Mouse (Mus musculus): ENCODE results near the gene Tspan18. TPM values are rescaled to one million over a fixed set of nuclear protein-coding genes. Genes with fewer than 3 reads are reported as not detected.

Gene Tspan18
- total RNA-seq, 2 experiments from 2014 or later, result 39.1 to 40.2 TPM

DNA sequence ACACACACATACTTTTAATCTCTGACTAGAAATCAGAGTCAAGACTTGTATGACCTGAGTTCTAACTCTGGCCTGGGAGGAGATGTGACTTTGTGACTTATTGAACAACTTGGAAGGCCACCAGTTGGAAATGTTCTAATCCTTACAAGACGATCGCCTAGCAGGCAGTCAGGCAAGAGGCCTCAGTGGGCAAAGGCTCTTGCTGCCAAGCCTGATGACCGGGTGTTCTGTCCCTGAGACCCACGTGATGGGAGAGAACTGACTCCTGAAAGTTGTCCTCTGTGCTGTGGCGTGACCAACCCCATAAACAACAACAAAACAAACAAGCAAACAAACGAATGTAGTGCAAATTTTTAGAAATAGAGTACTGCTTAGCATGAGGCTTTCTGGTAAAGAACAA, 52.8 kb downstream of the Tspan18 start:
- H3K4me3 ChIP-seq, result no peak overlapping the region
- TF ChIP-seq CTCF (conservative IDR thresholded peaks at IDR 0.05), result no peak
- no peak overlapping the region for H3K27ac ChIP-seq
- no peak for DNase-seq (ENCODE audit: low spot score in 2 of 2)

DNA sequence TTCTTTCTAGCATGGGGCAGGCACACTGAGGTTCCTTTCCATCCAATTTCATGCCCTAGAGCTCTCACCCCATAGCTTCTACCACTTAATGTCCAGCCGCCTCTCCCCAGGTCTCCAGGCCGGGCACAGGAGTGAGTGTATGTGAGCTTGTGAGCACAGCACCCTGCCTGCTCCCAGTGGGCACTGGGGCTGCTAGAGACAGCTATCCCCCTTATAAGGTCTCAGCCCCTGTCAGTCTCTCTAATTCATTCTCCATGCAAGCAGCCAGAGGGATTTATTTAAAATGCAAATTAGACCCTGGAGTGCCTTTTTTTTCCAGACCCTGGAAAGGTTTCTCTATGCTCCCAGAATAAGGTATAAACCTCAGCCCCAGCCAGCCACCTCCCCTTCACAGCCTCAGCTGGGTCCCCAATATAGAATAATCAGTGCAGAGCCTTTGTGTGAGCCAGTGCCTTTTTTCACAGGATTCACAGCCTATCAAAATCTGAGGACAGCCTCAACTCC, 54.1 kb downstream of the Tspan18 start:
- Histone ChIP-seq H3K27ac (no peak overlapping the region), H3K4me3 (no peak overlapping the region)
- DNase-seq (ENCODE audit: low spot score in 2 of 2), result no peak
- no peak for TF ChIP-seq CTCF (conservative IDR thresholded peaks at IDR 0.05)

- no peak for DNase-seq (ENCODE audit: low spot score in 2 of 2)
- peak; percentile 60 for TF ChIP-seq CTCF (conservative IDR thresholded peaks at IDR 0.05)
- no peak overlapping the region for H3K4me3 ChIP-seq
- no peak overlapping the region for H3K27ac ChIP-seq
Measured at GRCm38 (mm10) chr2:93278181-93278975, 55.9 kb downstream of the Tspan18 start.

DNA sequence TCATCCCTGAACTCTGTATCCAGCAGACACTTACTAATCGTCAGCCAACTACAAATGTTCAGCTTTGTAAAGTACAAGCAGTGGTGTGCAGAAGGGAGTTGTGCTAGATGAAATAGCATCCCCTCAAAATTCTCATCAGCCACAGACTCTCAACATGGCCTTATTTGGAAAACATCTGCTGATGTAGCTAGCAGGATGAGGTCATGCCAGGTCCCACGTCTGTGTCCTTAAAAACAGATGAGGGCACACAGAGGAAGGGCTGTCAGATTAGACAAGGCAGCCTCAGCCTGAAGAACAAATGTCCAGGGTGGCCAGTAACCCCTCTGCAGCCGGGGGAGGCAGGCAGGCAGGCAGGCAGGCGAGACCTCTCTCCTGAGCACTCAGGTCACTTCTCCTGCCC, 56.8 kb downstream of the Tspan18 start:
- DNase-seq (ENCODE audit: low spot score in 2 of 2), result no peak
- H3K27ac ChIP-seq, result no peak overlapping the region
- no peak overlapping the region for H3K4me3 ChIP-seq
- no peak for TF ChIP-seq CTCF (conservative IDR thresholded peaks at IDR 0.05)

DNA sequence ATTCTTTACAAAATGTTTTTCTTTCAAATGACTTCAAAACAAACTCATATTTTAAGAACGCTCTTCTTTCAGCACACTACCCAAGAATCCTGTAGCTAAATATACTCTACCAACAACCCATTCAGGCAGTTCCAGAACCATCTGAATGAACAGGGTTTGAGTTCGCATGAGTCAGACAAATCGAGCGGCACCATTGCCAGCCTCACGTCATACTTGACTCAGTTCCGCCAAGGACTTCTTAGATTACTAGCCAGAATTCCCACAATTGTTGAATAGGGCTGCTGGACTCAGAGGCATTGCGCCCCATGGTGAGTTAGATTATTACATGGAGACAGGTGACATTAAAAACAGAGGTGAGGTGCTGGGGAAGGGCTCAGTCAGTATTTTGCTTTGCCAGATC, 58.3 kb downstream of the Tspan18 start:
- peak; percentile 39 to 54 for DNase-seq (ENCODE audit: low spot score in 2 of 2)
- no peak overlapping the region for H3K4me3 ChIP-seq
- H3K27ac ChIP-seq, result no peak overlapping the region
- TF ChIP-seq CTCF (conservative IDR thresholded peaks at IDR 0.05), result no peak

- H3K4me3 ChIP-seq, result no peak overlapping the region
- no peak for DNase-seq (ENCODE audit: low spot score in 2 of 2)
- no peak for TF ChIP-seq CTCF (conservative IDR thresholded peaks at IDR 0.05)
- H3K27ac ChIP-seq, result no peak overlapping the region
Measured at GRCm38 (mm10) chr2:93273916-93274315, 60.4 kb downstream of the Tspan18 start.

DNA sequence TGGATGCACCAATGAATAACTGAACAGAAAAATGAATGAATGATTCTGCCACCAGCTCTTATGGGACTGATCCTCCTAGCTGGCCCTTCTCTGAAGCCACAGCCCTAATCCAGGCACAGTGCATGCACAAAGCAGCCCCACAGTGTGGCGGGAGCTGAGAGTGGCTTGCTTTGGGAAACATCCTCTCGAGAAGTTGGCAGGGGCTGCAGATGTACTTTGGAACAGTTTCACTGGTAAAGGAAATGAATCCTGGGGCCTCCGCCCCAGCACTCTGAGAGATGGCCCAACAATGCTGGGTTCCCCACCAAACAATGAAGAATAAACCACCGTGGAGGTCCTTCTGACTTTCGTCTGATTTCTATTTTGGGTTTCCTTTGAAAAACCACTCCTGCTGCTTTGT, 64.2 kb downstream of the Tspan18 start:
- Histone ChIP-seq H3K27ac (no peak overlapping the region), H3K4me3 (no peak overlapping the region)
- no peak for DNase-seq (ENCODE audit: low spot score in 2 of 2)
- no peak for TF ChIP-seq CTCF (conservative IDR thresholded peaks at IDR 0.05)

GRCm38 (mm10) chr2:93269611-93270010, 64.7 kb downstream of the Tspan18 start:
- no peak overlapping the region for H3K27ac ChIP-seq
- TF ChIP-seq CTCF (conservative IDR thresholded peaks at IDR 0.05), result no peak
- no peak overlapping the region for H3K4me3 ChIP-seq
- no peak for DNase-seq (ENCODE audit: low spot score in 2 of 2)

DNA sequence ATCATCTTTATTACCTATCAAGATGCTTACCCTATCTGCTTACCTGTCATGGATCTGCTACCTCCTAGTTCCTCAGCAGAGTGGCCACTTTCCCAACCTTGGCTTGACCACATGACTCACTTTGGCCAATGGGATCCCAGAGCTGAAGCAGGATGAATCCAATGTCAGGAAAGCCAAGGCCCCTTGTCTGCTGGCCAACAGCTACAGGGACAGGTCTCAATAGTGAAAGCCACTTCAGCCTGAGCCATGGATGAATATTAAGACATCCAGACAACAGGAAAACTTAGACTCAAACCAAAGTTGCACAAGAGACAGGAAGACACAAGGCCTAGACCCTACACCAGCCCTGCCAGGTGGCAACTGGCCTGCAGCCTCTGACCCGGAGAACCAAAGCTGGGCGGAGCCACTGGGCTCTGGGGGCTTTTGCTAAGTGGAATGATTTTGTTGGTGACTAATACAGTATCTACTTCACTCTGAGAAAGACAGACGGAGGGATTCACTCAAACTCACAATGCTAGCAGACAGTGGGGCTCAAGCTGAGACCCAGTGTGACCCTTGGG, 65.5 kb downstream of the Tspan18 start:
- DNase-seq (ENCODE audit: low spot score in 2 of 2), result no peak
- no peak overlapping the region for H3K27ac ChIP-seq
- H3K4me3 ChIP-seq, result no peak overlapping the region
- TF ChIP-seq CTCF (conservative IDR thresholded peaks at IDR 0.05), result no peak

DNA sequence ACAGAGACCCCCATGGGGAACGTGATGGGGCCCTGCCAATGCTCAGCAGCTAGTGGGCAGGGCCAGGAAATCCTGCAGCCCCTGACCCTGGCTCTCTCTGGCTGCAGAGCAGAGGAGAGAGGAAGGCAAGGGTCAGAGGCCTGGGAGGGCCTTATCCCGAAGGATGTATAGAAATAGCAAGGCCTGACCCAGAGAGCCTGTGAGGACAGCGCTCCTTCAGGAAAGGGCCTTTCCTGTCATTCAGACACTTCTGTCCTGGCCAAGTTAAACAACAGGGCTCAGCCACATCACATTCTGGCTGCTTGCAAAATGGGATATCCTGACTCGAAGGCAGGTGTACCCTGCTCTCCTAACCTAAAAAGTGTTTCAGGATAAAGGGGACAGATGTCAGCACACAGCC, 66.5 kb downstream of the Tspan18 start:
- no peak for TF ChIP-seq CTCF (conservative IDR thresholded peaks at IDR 0.05)
- no peak for DNase-seq (ENCODE audit: low spot score in 2 of 2)
- no peak overlapping the region for H3K27ac ChIP-seq
- no peak overlapping the region for H3K4me3 ChIP-seq

GRCm38 (mm10) chr2:93266565-93267169, 67.6 kb downstream of the Tspan18 start:
- TF ChIP-seq CTCF (conservative IDR thresholded peaks at IDR 0.05), result no peak
- no peak for DNase-seq (ENCODE audit: low spot score in 2 of 2)
- H3K4me3 ChIP-seq, result no peak overlapping the region
- no peak overlapping the region for H3K27ac ChIP-seq

DNA sequence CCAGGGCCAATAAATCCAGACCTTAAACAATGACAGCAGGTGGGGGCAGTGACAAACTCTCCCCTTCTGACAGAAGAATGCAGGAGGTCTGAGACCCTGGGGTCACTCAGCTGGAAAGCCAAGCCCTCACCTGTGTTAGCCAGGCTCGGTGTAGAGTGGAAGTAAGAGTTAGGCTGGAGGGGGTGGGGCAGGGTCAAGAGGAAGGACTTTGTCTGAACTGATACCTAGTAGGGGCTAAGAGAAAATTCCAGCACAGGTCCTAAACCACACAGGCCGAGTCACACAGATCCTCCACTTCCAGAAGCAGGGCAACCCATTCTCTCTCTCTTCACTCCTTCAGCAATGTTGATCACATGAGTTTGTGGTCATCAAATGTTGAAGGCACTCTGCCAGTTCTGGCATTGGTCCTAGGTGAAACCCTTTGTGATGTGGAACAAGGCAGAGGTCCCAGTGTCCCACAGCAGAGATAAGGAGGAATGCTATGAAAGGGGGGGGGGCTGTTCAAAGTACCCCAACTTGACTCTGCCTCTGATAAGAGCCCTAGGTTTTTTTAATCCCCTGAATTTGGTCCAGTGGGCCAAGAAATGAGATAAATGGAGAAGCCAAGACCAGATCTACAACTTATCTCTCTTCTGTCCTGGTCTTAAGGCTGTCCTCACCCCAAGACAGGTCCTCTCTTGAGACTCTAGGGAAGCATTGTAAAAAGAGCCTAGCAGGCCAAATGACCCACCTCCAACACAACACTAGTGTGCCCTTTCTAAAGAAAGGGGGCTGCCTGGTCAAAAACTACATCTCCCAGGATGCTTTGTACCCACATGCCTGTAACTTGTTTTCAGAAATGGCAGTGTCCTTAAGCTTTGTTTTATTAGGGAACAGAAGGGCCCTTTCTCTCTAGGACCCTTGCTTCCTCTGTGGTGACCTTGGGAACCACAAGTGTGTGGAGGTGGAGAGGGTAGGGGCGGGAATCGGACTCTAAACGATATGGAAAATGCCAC, 71.7 kb downstream of the Tspan18 start:
- no peak overlapping the region for H3K4me3 ChIP-seq
- no peak for TF ChIP-seq CTCF (conservative IDR thresholded peaks at IDR 0.05)
- no peak for DNase-seq (ENCODE audit: low spot score in 2 of 2)

More for the DNA sequence above, 71.7 kb downstream of the Tspan18 start:
- H3K27ac ChIP-seq, result no peak overlapping the region

Measured in layer of hippocampus, adult 2 months (tissue).